Mouse (Mus musculus): ENCODE measurements at regions not wholly inside any gene's neighbourhood (a gene's known extent, or its start where the extent isn't known, plus 50 kb on each side); places are given as distances from the start of the nearest gene placed in this dataset.

DNA sequence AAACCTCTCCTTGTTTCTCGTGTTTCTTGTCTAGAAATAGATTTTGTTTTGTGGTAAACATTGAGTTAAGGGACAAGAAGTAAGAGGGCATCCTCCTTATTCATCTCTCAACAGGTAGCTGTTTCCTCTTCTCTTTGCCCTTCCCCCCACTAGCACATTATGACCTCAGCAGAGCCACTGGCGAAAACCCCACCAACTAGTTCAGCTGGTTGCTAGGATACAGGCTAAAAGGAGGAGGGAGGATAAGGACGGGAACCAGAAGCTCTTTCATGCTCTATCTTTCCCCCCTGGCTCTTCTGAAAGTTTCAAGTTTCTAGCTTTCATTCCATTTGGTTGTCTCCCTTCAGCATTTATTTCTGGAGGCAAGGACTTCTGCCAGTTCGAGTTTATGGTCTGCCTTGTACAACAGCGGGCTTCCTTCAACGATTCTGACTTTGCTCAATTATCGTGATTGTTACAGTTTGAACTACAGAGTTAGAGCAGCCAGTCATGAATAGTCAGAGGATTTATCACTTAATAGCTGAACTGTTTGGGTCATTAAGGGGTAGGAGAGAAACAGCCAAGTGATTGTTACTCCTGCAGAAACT is 78.8 kb upstream of the Acsl4 start:
- no peak for TF ChIP-seq CTCF (IDR thresholded peaks at IDR 0.05; ENCODE audit: low read depth)
- no peak for TF ChIP-seq EP300 (IDR thresholded peaks at IDR 0.05; ENCODE audit: low read depth)
